Mouse (Mus musculus) heart, postnatal 14 days (tissue): ENCODE measurements at regions not wholly inside any gene's neighbourhood (a gene's known extent, or its start where the extent isn't known, plus 50 kb on each side); places are given as distances from the start of the nearest gene placed in this dataset.

Experiments used
- DNase-seq, 2 experiments: peaks; one replicate each; pipeline ENCODE4 v3.0.0; 2021 to 2022
- intact Hi-C: fragments of 180-260 bp; cut with DNase I; formaldehyde crosslinking; loops from one replicate; pipeline ENCODE4 v1.15.1; 2025

DNA sequence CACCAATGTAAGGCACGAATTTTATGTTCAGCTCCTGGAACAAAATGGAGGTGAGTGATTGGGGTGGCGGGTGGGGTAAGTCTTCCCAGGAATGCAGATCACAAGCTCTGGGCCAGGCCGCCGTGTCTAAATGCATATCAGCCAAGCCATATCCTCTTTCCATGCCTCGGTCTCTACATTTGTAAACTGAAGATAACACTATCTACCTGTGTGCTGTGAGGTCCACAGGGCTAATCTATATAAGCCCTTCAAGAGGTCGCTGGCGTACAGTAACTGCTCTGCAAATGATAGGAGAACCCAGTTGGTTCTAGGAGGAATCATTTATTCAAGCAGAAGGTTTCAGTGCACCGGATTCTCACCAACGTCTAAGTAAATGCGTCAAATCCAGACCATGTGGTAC is 92.4 kb upstream of the Six2 start:
- no peak for DNase-seq
- intact Hi-C loops: no loop called here

DNA sequence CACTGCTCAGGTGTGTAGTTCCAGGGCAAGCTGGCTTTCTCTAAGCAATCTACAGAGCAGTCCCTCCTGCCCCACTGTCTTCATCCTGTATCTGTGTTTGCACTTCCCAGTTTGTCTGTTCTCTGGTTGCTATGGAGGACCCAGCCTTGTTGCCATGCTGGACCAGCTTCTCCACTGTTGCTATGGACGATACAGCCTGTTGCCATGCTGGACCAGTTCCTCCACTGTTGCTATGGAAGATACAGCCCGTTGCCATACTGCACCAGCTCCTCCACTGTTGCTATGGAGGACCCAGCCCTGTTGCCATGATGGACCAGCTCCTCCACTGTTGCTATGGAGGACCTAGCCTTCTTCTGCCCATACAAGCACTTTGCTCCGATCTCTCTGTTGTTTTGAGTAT is 88.8 kb upstream of the Six2 start:
- intact Hi-C loops: no loop called here
- DNase-seq: no peak

DNA sequence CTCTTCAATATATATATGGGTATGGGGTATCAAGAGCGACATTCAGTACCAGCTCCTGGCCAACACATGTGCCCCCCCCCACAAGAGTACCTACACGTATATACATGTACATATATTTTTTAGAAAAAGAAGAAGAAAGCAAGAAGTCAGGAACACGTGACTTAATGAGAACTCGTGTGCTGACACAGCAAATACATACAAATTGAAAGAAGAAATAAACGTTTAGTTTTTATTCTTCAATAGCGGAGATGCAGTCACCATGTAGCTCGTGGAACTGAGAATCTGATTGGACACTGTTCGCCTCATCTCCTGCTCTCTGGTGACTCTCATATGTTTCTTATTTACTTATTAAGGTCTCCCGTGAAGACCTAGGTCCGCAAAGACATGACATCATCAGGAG is 80.3 kb upstream of the Six2 start:
- intact Hi-C loops: no loop called here
- DNase-seq: no peak

DNA sequence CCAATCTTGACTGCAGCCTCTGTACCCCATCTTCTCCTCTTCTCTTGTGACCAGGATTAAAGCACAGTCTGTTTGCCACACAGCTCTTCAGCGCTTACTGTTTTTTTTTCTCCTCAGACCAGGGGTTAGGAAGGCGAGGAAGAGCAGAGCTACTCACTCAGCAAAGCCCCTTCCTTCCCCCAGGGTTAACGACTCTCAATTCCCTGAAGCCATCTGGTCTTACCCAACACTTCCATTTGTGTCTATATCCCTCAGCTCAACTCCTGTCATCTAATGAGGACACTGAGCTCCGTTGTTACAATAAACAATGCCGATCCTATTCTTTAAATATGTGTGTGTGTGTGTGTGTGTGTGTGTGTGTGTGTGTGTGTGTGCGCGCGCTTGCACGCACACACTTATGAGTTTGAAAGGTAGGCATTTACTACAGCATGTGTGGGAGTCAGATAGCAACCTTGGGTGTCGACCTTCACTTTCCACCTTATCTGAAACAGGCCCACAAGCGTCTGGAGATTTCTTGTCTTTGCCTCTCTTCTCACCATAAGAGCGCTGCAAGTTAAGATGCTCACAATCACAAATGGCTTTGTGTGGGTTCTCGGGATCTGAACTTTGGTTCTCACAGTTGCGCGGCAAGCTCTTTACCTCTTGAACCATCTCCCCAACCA is 79.3 kb upstream of the Six2 start:
- DNase-seq: no peak

DNA sequence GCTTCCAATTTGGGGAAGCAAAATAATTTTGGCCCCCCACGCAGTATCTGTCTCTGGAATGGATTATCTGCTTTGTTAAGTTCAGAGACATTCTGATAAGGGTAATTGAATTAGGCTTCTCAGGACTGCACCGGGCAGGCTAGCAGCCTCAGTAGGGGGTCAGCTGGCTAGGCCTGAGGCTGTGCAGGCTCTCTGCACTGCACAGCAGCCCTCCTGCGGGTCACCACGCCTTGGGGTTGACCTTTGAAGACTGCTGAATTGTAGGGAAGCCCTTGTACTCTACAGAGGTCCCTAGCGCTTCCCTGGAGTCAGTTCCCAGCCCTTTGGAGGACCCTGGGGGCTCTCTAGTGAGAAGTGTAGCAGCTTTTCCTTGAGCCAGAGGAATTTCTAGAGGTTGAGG is 78.5 kb upstream of the Six2 start:
- intact Hi-C loops: no loop called here
- no peak for DNase-seq

More for the DNA sequence above, 79.3 kb upstream of the Six2 start:
- intact Hi-C loops: no loop called here

DNA sequence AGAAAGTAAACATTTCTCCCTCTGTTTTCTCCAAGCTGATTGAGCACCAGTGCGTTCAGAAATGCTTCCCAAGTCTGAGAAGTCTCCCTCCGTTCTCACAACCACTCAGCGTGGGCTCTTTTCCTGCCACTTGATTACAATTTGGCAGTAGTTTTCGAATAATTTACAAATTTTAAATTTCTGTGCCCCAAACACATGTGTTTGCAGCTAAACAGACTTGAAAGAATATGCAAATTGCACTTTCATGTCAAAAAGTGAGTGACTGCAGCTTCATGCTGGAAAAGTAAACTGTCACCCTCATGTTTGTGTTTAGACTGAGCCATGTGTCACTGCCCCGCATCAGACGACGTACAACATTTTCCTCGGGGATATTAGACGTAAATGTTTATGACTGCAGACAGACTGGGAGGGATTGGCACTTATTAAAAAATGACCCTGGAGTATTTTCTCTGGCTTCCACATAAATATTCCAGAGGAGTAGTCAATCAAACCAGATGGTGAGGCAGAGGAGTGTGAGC is 70.6 kb upstream of the Six2 start:
- intact Hi-C loops: no loop called here
- DNase-seq: no peak

DNA sequence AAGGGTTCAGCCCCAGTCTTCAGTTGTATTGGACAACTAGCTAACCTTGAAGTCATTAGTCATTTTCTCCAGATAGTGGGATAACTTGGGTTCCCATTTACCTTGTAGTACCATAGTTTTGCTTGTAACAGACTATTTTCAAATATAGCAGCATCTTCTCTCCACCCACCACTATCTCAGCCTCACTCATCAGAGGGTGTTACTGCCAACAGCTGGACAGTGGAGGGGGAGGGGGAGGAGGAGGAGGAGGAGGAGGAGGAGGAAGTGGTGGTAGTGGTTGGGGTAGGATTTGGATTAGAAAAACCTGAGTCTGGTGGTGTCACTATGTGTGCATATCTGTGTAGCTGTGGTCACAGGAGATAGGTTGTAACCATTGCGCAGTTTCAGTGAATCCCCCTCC is 69.6 kb upstream of the Six2 start:
- no peak for DNase-seq
- intact Hi-C loops: no loop called here

DNA sequence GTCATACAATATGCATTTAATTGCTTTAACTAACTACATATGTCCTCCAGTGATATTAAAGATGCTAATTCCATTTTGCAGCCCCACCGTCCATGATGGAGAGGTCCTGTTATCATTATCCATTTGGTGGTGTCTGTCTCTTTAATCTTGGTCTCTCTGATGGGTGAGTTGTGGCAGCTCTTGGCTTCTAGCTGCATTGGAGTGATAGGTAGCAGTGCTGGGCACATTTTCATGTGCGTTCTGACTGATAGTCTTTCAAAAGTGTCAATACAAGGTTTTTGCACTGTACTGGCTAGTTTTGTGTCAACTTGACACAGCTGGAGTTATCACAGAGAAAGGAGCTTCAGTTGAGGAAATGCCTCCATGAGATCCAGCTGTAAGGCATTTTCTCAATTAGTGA is 67.5 kb upstream of the Six2 start:
- no peak for DNase-seq
- intact Hi-C loops: no loop called here

DNA sequence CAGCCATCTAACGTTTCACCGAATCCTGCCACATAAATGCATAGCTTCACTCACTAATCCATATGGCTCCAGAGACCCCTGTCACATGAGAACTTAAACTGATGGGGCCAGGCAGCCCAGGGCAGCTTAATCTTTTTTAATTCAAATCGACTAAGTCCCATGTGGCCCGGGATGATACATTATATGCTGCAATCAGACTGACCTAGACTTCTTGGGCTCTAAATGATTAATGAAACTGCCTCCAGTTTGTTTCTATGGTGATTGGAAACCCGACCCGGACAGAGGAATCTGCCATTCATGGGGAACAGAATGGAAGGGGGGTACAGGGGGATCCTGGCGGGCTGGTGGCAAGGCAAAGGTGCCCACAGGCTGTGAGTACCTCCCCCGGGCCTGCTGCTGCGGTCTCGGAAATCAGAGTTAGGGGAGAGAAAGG is 60.6 kb upstream of the Six2 start:
- intact Hi-C loops: no loop called here
- DNase-seq: no peak

DNA sequence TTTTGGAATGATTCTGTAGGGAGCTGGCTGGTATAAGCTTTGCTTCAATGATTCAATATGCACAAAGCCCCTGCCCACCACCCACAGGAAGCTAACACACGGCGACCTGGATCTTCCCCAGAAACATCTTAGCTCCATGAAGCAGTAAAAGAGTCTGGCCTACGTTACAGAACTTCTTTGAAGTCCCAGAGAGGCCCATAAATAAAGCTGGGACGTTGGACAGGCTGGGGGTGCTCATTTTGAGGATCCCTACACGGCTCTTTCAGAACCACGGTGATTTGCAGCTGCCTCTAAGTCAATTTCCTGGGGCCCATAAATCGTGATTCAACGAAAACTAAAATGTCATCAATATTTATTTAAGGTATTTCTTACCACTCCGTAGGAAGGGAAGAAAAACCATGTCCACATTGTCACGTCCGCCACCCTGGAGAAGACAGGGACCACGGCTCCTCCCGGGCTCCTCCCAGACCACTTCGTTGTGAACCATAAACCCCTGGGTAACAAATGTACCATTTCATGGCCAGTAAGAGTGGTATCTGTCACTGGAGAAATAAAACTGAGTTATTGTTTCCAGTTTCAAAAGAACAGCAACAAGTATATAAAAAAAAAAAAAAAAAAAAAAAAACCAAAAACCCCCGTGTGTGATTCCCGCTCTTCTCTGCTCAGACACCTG is 60.0 kb upstream of the Six2 start:
- intact Hi-C loops: no loop called here
- DNase-seq: no peak
